Mouse (Mus musculus) monocyte, adult 5-6 weeks (primary cell): ENCODE measurements around the gene Gm28539. TPM values are rescaled to one million over a fixed set of nuclear protein-coding genes. Genes with fewer than 3 reads are reported as not detected.

Source experiments
- ATAC-seq: fragments of 153-309, 156-312 bp; replicated peaks from 2 replicates; pipeline ENCODE4 v1.8.0; 2017; ENCODE audit warnings: mild to moderate bottlenecking; ENCODE audit not compliant: low TSS enrichment, insufficient number of reproducible peaks, severe bottlenecking, poor library complexity, low FRiP score
- total RNA-seq: library from RNA; stranded (forward); fragments of 200-1000, 200-491, 200-594 nt; gene quantifications from 3 replicates; pipeline ENCODE4 v1.2.3, GENCODE M21; 2017

Gm28539 gene
- total RNA-seq = 3.1 to 5.0 TPM in 2 of 3 replicates, not detected in the other

DNA sequence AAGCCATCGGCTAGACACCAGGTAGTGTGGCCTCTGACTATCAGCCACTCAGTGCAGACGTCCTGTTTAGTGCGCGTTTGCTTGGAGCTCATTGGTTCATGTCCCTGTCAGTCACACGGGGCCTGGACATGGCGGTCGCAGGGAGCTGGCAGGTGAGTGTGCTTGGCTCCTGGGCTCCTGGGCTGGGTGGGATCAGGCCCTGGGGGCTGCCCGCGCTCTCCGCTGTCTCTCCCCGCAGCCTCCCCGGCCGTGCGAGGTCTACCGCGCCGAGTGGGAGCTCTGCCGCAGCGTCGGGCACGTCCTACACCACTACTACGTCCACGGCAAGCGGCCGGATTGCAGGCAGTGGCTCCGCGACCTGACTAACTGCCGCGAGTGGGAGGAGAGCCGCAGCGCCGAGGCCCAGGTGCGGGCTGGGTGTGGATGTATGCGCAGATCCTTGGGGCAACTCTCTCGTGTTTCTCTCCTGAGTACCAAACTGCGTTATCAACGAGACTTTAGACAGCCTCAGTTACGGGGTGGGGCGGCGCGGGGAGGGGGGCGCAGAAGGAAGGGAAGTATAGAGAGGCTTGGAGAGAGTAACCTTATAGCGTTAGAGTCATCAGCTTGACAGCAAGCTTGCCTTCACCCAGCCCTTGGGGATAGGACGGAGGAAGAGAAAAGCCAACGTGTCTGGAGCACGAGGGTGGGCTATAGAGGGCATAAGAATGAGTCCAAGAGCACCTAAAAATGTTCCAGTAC is at the start of gene Gm28539, which contains the start of gene 2510002D24Rik:
Gm28539 (plus strand) TSS at position 117 of the 741 bp plus-strand sequence.
2510002D24Rik (plus strand) TSS at position 111 of the 741 bp plus-strand sequence.
- peak; percentile 97 for ATAC-seq

DNA sequence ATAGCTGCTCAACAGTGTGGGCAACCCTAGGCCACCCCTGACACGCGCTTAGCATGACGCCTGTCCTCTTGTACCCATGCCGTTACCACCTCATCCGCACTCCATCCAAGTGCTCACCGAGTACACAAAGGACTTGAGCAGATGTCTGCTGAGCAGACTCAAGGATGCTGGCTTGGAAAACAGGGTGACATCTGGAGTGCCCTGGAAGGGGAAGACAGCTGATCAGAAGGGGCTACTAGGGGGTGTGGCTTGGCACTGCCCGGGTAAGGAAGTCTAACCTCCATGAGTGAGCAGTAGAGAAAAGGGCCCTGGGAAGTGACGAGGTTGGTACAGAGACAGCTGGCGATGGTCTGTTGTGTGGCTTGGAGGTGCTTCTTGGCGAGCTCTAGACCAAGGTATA is 49.7 kb upstream of the Gm28539 start:
- ATAC-seq = no peak

DNA sequence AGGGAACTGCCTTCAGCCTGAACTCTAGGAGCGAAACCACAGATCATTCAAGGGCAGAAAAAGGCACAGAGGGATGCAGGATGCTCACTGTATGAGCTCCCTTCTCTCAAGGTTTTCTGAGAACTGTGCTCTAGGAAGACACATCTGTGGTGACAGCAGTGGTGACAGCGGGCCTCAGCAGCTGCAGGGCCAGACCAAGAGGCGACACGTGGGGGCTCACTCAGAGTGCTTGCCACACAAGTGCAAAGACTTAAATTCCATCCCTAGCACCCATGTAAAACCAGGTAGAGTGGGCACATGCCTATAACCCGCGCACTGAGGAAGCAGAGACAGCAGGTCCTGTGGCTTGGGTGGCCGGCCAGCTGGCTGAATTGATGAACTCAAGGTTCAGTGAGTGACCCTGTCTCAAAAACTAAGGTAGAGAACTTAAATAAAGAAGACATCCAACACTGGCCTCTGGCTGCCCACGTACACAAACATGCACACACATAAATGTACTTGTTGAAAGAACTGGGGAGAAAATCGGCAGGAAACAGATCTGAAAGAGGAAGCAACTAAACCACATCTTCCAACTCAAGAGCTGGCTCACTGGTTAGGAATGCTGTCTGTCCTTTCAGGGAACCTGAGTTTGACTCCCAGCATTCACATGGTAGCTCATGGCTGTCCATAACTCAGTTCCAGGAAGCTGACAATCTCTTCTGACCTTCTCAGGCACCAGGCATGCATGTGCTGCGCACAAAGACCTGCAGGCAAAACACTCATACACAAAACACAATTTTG is 47.6 kb upstream of the Gm28539 start:
- no peak for ATAC-seq

DNA sequence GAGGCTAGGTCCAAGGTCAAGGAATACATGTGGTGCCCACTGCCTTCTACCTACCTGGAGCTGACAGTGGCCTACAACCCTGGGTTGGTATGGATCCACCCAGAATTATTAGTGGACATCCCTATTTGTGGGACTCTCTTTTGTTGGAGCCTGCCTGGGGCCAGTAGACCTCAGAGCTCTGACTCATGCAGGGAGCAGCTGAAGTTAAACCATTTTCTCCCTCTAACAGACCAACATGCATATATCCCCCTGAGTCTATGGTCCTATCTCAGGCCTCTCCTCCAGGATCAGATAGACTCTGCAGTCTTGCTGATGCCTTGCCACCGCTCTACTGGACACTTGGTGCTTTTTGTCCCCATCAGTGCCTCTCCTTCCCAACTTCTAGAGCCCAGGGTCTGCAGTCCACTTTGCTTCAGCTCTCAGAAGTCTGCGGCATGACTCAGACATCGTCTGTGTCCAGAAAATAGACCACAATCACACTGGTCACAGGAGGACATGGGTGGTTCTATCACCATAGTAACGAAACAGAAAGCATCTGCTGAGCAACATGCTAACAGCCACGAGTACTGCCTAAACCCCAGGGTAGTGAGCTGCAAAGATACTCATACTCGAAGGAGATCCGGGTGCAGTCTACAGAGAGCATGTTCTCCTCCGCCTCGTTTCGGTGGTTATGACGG is 41.0 kb upstream of the Gm28539 start:
- ATAC-seq = no peak

DNA sequence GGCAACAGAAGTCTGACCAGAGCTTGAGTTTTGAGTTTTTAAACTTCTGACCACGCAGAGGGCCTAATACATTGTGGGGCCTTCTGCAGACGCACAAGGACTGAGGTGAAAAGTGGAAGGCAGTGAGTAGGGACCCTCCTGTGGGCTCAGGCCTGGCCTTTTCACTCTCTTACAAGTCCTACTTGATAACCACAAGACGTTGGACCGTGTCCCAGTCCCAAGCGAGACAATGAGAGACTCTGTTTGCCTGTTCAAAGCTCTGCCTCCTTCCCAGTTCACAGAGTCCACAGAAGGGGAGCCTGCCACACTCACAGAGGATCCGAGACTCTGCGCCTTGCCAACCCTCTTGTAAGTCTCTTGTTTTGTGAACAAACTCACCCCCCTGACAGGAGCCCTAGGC is 39.7 kb upstream of the Gm28539 start:
- no peak for ATAC-seq

DNA sequence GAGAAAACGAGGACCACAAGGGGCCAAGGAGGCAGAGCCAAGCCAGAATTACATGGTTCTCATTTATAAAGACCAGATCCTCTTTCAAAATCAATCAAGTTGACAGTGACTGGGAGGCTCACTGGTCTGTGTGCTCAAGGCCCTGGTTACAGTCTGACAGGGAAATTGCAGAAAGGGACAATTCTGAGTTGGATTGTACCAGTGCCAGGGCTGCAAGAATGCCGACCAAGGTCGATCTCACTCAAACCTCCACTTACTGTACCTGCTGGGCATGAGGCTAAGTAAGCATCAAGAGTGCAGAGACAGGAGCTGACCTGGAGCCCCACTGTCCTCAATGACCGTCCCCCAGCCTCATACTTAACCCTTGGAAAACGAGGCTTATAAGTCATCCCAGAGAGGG is 38.2 kb upstream of the Gm28539 start:
- ATAC-seq = no peak

DNA sequence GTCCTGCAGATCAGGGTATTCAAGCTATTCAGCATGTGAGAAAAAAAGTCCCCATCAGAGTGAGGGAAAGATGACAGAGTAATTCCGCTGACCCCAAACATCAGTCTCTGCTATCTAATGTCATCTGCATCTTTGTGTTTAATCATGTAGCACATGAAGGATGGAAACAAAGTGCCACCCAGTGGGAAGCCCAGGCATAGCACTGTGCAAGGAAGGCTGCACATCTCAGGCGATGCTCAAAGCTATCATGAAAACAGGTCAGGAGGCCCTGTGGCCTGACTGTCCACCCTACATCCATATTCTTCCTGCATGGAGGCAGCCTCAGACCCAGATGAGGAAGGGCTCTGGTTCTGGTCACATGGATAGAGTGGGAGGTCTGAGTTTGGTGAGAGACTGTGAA is 37.5 kb upstream of the Gm28539 start:
- ATAC-seq = no peak

DNA sequence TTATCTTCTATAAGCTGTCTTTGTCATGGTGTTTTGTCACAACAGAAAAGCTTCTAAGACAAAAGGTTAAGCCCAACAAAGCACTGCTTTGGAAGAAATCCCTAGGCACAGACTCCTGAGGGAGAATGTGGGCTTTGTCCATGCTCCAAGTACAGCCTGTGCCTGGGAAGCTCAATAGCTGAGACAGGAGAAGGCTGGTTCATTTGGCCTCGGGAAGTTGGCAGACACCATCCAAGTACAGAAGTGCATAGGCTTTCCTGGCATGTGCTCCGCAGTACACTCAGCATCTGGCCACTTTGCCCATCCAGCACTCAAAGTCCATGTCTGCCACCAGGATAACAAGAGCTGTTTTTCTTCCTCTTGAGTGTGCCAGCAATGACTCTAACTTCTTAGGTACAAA is 30.6 kb upstream of the Gm28539 start:
- no peak for ATAC-seq

DNA sequence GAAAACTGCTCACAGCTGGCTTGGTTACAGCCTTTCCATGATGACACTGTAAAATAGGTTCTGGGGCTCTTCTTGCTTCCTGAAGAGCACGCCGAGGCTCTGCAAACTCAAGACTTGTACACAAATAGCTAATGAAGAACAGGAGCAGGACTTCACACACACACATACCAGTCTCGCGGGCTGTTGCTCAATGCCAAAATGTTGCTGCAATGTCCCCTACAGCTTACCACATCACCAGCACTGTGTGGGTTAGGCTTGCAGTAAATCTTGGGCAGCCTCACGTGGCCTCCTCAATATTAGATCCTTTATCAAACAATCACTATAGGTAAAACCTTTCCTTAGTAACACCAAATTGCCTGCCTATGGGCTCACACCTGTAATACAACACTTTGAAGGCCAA is 27.4 kb upstream of the Gm28539 start:
- no peak for ATAC-seq

DNA sequence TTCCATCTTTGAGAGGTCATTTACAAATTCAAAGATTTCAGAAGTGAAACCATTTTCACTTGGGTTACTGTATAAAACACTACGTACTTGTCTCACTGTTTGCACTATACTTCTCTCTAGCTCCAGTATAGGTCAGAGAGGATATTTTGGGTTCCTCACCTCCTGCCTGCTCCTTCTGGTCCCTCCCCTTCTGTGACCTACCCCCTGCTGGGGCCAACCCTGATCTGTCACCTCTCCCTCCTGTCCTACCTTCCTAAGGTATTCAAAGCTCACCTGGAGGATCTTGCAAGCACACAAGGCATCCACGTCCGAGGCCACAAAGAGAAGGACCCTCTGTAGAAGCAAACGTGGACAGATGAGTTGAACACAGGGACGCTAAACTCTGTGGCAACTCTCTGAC is 25.4 kb upstream of the Gm28539 start:
- 0 out of 2 replicates have a peak, but pooled peaks have one; percentile 7 for ATAC-seq

DNA sequence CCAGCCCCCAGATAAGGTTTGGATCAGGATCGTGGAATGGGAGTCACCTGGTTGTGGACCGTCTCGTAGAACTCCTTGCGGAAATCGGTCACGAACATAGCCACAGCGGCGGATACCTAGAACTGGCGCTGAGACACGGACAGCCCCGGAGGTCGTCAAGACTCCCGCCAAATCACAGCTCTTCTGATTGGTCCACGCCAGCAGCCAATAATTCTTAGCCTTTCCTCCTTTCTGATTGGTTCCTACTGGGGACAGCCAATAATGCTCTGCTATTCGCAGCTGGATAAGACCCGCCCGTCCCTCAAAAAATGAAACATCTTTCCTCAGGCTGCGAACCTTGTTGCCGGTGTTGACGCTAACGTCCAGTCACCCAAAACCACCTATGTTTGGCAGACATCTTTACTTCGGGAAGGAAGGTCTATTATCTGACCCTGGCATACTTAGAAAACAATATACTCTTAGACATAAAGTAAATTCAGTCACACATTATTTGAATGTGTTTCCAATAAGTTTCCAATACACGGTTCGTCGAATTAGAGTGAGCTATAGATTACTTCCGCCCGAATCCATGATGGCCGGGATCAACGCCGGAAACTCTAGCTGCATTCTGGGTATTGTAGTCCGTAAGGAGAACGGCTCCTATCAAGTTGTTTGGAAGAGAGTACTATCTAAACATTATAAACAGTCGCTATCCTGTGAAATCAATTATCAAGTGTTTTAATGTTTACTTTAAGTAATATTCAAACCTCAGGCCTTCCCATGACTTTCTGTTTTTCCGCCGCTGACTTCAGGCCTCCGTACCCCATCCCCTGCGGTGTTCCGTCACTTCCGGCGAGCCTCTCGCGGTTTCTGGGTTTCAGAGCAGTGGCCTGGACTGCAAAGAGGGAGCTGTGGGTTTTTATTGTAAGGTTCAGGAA is 24.7 kb upstream of the Gm28539 start, which contains the start of the genes Ufd1 and Cdc45:
Ufd1 (plus strand) TSS at position 312 of the 917 bp plus-strand sequence.
Cdc45 (minus strand) TSS at position 520 of the 917 bp plus-strand sequence.
- ATAC-seq = peak; percentile 90

DNA sequence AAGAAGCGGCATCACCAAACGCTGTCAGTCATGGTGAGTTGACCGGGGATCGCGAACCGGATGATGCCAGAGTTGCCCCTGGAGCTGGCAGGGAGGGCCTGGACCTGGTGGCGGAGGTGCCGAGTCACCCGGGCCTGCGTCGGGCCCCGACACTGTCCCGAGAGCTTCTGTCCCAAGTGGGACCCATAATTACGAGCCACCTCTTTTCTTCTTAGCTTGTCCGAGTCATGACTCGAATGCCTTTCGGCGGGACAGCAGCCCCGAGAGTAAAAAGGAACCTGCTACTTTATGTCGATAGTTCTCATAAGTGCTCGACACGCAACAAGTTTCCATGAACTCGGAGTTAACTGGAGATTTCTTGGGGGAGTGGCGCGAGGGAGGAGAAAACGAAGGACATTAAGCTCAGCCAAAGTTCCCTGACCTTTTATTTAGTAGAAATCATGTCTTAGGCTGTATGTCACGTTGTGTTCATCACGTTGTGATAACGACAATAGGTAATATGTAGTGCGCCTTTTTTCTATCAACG is 23.9 kb upstream of the Gm28539 start:
- no peak for ATAC-seq

DNA sequence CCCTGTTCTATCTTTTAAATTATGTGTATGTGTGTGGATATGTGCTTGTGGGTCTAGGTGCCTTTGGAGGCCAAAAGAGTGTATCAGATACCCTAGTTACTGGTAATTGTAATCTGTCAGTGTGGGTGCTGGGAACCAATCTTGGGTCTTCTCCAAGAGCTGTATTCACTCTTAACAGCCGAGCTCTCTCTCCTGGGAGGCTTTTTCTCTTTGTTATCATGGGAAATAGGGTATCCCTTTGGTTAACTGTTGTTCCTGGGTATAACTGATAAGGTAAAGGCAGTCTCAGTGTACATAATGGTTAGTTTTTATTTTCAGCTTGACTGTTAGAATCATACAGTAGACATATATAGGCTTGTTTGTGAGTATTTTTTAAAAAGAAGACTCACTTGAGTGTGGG is 14.0 kb upstream of the Gm28539 start:
- ATAC-seq = no peak

DNA sequence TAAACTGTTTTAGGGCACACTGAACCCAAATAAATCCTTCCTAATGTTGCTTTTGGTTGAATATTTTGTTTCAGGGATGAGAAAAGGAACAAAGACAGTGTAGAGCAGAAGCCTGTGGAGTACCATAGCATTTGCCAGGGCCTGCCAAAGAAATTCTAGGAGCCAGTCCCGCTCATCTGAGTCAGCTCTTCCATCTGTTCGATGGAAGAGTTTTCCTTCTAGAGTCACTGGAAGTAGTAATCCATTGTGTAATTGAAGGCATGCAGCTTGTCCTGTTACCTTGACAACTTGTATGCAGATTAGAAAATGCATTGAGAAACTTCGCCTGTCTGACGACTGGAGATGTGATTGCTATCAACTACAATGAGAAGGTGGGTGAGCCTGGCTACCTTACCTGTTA is 13.5 kb upstream of the Gm28539 start:
- ATAC-seq = no peak

DNA sequence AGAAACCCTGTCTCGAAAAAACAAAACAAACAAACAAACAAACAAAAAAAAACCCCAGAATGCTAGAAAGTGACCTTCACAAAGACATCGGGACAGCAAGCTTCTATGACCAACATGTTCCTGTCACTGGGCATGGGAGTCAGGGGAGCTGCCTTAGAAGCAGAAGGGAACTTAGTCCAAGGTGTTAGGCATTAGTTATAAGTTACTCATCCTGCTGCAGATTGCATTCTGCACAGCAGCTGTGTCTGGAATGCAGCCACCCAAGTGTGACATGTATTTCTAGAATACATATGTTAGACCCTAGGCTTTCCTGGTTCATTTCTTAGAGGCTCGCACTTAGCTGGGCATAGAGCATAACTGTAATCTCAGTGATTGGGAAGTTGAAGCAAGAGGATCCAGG is 7.8 kb upstream of the Gm28539 start:
- no peak for ATAC-seq

DNA sequence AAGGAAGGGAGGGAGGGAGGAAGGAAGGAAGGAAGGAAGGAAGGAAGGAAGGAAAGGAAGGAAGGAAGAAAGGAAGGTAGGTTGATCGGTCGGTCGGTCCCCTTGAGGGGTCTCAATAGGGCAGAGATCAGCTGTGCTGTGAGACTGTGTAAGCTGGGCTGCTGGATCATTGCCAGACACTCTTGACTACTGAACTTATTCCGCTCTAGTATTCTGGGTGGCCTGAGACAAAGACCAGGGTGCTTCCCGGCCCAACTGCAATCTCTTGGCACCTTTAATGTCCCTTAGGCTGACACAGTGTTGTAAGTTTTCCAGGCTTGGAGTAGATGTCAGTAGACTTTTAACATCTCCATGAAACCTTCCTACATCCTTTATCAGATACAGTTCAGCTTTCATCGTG is 7.3 kb upstream of the Gm28539 start:
- ATAC-seq = no peak

DNA sequence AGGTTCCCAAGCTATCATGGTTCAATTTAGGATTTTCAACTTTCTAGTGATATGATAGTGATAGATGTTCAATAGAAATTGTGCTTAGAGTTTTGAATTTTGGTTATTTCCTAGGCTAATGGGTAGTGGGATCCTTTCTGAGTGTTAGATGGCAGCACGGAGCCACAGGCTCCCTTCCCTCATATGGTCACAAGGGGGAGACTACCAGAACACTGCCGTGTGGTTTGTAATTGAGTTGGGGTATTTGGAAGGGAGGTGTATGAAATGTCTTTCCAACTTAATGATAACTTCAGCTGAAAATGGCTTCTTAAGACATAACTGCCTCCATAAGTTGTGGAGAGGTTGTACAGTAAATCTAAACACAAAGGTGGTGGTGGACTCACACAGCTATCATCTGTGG is 2.9 kb upstream of the Gm28539 start:
- no peak for ATAC-seq

DNA sequence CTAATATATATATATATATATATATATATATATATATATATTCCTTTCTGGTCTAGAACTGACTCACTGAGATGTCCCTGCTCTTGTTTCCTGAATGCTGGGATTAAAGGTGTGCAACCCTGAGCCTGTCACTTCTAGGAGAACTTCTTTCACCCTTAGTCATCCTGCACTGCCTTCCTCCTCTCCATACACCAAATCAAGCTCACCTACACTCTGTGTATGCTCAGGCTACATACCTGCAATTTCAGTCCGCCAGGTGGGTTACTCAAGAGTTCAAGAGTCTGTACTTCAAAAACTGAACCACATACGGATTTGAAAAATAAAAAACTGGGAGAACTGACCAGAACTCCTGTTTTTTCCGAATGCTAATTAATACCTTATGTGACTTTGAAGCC is 314 bp upstream of the Gm28539 start:
- no peak for ATAC-seq
